Mouse (Mus musculus) MEL (cell line): ENCODE measurements around the gene Slk. TPM values are rescaled to one million over a fixed set of nuclear protein-coding genes. Genes with fewer than 3 reads are reported as not detected.
"Not testable (repeated sequence)": the region's sequence is repeated elsewhere in the genome, so short reads cannot be mapped to it uniquely, and the experiment has no call there.

Source experiments
- DNase-seq: peaks from one replicate; pipeline ENCODE4 v3.0.0; 2011; ENCODE audit warnings: low read depth, low spot score
- H3K27ac ChIP-seq: 2 replicates; pipeline ENCODE4 v1.5.1; 2012; ENCODE audit warnings: low read depth, mild to moderate bottlenecking, control low read depth, low read length, moderate library complexity; ENCODE audit not compliant: control insufficient read depth
- H3K27me3 ChIP-seq, 2 experiments: fragments of 150-350 bp in 1 of 2; sonication (generic) in 1 of 2; 2 replicates each; pipeline ENCODE4 v1.6.1; 2012; ENCODE audit warnings: low read length in 2 of 2, mild to moderate bottlenecking in 2 of 2, improper control_type of control experiment in 1 of 2, moderate library complexity in 1 of 2; ENCODE audit not compliant: insufficient read depth in 2 of 2, control insufficient read depth in 1 of 2
- H3K36me3 ChIP-seq, 2 experiments: 2 replicates each; pipeline ENCODE4 v1.6.1; 2012 to 2014; ENCODE audit warnings: low read length in 2 of 2, improper control_type of control experiment in 1 of 2, inconsistent platforms in 1 of 2, mild to moderate bottlenecking in 1 of 2; ENCODE audit not compliant: insufficient read depth in 2 of 2, control insufficient read depth in 1 of 2
- H3K4me1 ChIP-seq, 2 experiments: fragments of 150-350 bp in 1 of 2; sonication (generic) in 1 of 2; 2 replicates each; pipeline ENCODE4 v1.6.1; 2012; ENCODE audit warnings: low read length in 2 of 2, improper control_type of control experiment in 1 of 2, mild to moderate bottlenecking in 1 of 2; ENCODE audit not compliant: insufficient read depth in 2 of 2, control insufficient read depth in 1 of 2
- H3K4me3 ChIP-seq, 2 experiments: fragments of 150-350 bp in 1 of 2; sonication (generic) in 1 of 2; 2 replicates each; pipeline ENCODE4 v1.5.1; 2012; ENCODE audit warnings: low read depth in 2 of 2, low read length in 2 of 2, mild to moderate bottlenecking in 2 of 2, moderate library complexity in 2 of 2, control low read depth in 1 of 2, improper control_type of control experiment in 1 of 2; ENCODE audit not compliant: control insufficient read depth in 1 of 2, insufficient read depth in 1 of 2
- H3K79me2 ChIP-seq: 2 replicates; pipeline ENCODE4 v1.6.1; 2012; ENCODE audit warnings: mild to moderate bottlenecking, low read length, moderate library complexity; ENCODE audit not compliant: control insufficient read depth, poor library complexity, insufficient read depth
- H3K9ac ChIP-seq: 2 replicates; pipeline ENCODE4 v1.6.1; 2012; ENCODE audit warnings: low read depth, mild to moderate bottlenecking, control low read depth, low read length, moderate library complexity; ENCODE audit not compliant: control insufficient read depth, poor library complexity, severe bottlenecking
- H3K9me3 ChIP-seq: fragments of 150-350 bp; sonication (generic); replicated peaks from 2 replicates; pipeline ENCODE4 v1.6.1; 2012; ENCODE audit warnings: mild to moderate bottlenecking, low read length, improper control_type of control experiment, moderate library complexity; ENCODE audit not compliant: insufficient read depth
- BHLHE40 ChIP-seq: IDR thresholded peaks from 2 replicates; pipeline ENCODE4 v1.6.1; 2012; ENCODE audit warnings: low read depth, mild to moderate bottlenecking, inconsistent platforms, low read length, improper control_type of control experiment, borderline replicate concordance
- CHD1 ChIP-seq: IDR thresholded peaks from 2 replicates; pipeline ENCODE4 v1.6.1; 2012; ENCODE audit warnings: low read depth, mild to moderate bottlenecking, inconsistent platforms, low read length, improper control_type of control experiment
- CHD2 ChIP-seq: IDR thresholded peaks from 2 replicates; pipeline ENCODE4 v1.6.1; 2011; ENCODE audit warnings: low read length, improper control_type of control experiment
- CTCF ChIP-seq, 3 experiments: IDR thresholded peaks in 2 of 3; conservative IDR thresholded peaks in 1 of 3; 2 replicates each; pipeline ENCODE4 v1.5.1; 2011 to 2012; ENCODE audit warnings: low read length in 3 of 3, low read depth in 2 of 3, mild to moderate bottlenecking in 2 of 3, improper control_type of control experiment in 1 of 3, inconsistent platforms in 1 of 3, mixed read lengths in 1 of 3, moderate library complexity in 1 of 3; ENCODE audit not compliant: control insufficient read depth in 1 of 3, insufficient read depth in 1 of 3, poor library complexity in 1 of 3, severe bottlenecking in 1 of 3
- E2F4 ChIP-seq: IDR thresholded peaks from 2 replicates; pipeline ENCODE4 v1.6.1; 2011; ENCODE audit warnings: low read depth, low read length, improper control_type of control experiment, borderline replicate concordance
- GABPA ChIP-seq: IDR thresholded peaks from 2 replicates; pipeline ENCODE4 v1.6.1; 2012; ENCODE audit warnings: low read depth, mild to moderate bottlenecking, inconsistent platforms, low read length, improper control_type of control experiment, moderate library complexity
- GATA1 ChIP-seq: IDR thresholded peaks from 2 replicates; pipeline ENCODE4 v1.6.1; 2011; ENCODE audit warnings: low read depth, low read length, improper control_type of control experiment
- KAT2A ChIP-seq: conservative IDR thresholded peaks from 2 replicates; pipeline ENCODE4 v1.6.1; 2012; ENCODE audit warnings: low read depth, low read length, improper control_type of control experiment, inconsistent platforms
- MAFK ChIP-seq: IDR thresholded peaks from 2 replicates; pipeline ENCODE4 v1.6.1; 2011; ENCODE audit warnings: low read depth, mild to moderate bottlenecking, low read length, improper control_type of control experiment, borderline replicate concordance
- MEF2A ChIP-seq: IDR thresholded peaks from 2 replicates; pipeline ENCODE4 v1.6.1; 2014; ENCODE audit warnings: low read depth, mild to moderate bottlenecking, inconsistent platforms, low read length, improper control_type of control experiment; ENCODE audit not compliant: poor library complexity, insufficient replicate concordance, severe bottlenecking; ENCODE audit errors: extremely low read depth
- MYB ChIP-seq: IDR thresholded peaks from 2 replicates; pipeline ENCODE4 v1.6.1; 2011; ENCODE audit warnings: mild to moderate bottlenecking, low read depth, low read length, improper control_type of control experiment
- MYC ChIP-seq: IDR thresholded peaks from 2 replicates; pipeline ENCODE4 v1.6.1; 2011; ENCODE audit warnings: low read depth, mild to moderate bottlenecking, low read length, improper control_type of control experiment, moderate library complexity
- NELFE ChIP-seq: IDR thresholded peaks from 2 replicates; pipeline ENCODE4 v1.6.1; 2011; ENCODE audit warnings: low read depth, low read length, improper control_type of control experiment
- NRF1 ChIP-seq: IDR thresholded peaks from 2 replicates; pipeline ENCODE4 v1.6.1; 2014; ENCODE audit warnings: low read depth, mild to moderate bottlenecking, inconsistent platforms, low read length, improper control_type of control experiment, moderate library complexity; ENCODE audit not compliant: poor library complexity, insufficient read depth, severe bottlenecking
- POLR2AphosphoS2 ChIP-seq: IDR thresholded peaks from 2 replicates; pipeline ENCODE4 v1.6.1; 2011; ENCODE audit warnings: low read length, improper control_type of control experiment
- SIN3A ChIP-seq: IDR thresholded peaks from 2 replicates; pipeline ENCODE4 v1.6.1; 2012; ENCODE audit warnings: low read length, improper control_type of control experiment, inconsistent platforms
- TBP ChIP-seq: IDR thresholded peaks from 2 replicates; pipeline ENCODE4 v1.8.0; 2011; ENCODE audit warnings: low read depth, low read length, improper control_type of control experiment
- USF1 ChIP-seq: IDR thresholded peaks from 2 replicates; pipeline ENCODE4 v1.6.1; 2014; ENCODE audit warnings: low read depth, mild to moderate bottlenecking, inconsistent platforms, low read length, improper control_type of control experiment, moderate library complexity
- USF2 ChIP-seq, 2 experiments: IDR thresholded peaks; 2 replicates each; pipeline ENCODE4 v1.6.1; 2011 to 2012; ENCODE audit warnings: improper control_type of control experiment in 2 of 2, low read length in 2 of 2, borderline replicate concordance in 1 of 2, inconsistent platforms in 1 of 2, low read depth in 1 of 2, mild to moderate bottlenecking in 1 of 2; ENCODE audit not compliant: insufficient read depth in 1 of 2
- ZNF384 ChIP-seq: IDR thresholded peaks from 2 replicates; pipeline ENCODE4 v1.6.1; 2012; ENCODE audit warnings: low read depth, mild to moderate bottlenecking, inconsistent platforms, low read length, improper control_type of control experiment
- polyA plus RNA-seq, 2 experiments: library from polyadenylated mRNA; stranded (reverse) in 1 of 2; unstranded in 1 of 2; fragments of >175 nt in 1 of 2; fragments of >200 nt in 1 of 2; gene quantifications; 2 replicates each; pipeline versions ENCODE4 v1.2.1 to v1.2.4; 2012; ENCODE audit warnings: low replicate concordance in 2 of 2, low read depth in 1 of 2; ENCODE audit not compliant: insufficient read length in 2 of 2, insufficient read depth in 1 of 2, missing spikeins in 1 of 2
- total RNA-seq: library from RNA; depleted of rRNA; stranded (reverse); fragments of 300-350 nt; gene quantifications from 2 replicates; pipeline ENCODE4 v1.2.3, GENCODE M21; 2012

The Slk gene
- total and polyA plus RNA-seq, 3 experiments, result 65.0 to 103 (median 88.2) TPM

DNA sequence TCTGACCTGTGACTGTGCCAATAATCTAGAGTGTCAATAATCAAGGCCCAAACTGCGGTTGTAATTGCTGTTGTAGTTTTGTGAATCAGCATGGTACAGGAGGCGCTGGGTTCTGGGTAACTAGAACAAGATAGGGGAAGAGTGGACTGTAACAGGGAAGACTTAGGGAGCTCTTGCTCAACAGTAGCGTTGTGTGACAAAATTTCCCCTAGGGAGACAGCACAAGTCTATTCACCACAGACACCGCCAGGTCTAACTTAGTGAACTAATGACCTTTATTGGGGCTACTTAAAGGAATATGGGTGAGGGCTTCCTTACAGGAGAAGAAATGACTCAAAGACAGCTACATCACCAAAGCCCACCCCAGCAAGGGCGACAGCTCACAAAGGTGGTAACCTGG, 9.4 kb upstream of the Slk start:
- no peaks in the 10 kb centered on the region for H3K79me2 ChIP-seq
- H3K27me3 ChIP-seq, result no peaks in the 10 kb centered on the region
- H3K4me3 ChIP-seq, result no peak overlapping the region
- H3K4me1 ChIP-seq, result no peaks in the 10 kb centered on the region
- no peaks in the 10 kb centered on the region for H3K36me3 ChIP-seq
- H3K9ac ChIP-seq, result no peak overlapping the region
- no peak for TF ChIP-seq MAFK
- no peak for TF ChIP-seq CTCF (IDR thresholded peaks at IDR 0.05 in 2 of 3, conservative IDR thresholded peaks at IDR 0.05 in 1 of 3; ENCODE audit: control insufficient read depth in 1 of 3, insufficient read depth in 1 of 3, low read depth in 2 of 3, low read length in 3 of 3, poor library complexity in 1 of 3, severe bottlenecking in 1 of 3)
- TF ChIP-seq TBP, result no peak
- no peak for TF ChIP-seq ZNF384
- no peak for TF ChIP-seq MEF2A
- TF ChIP-seq E2F4, result no peak
- TF ChIP-seq USF1, result no peak
- no peak for TF ChIP-seq POLR2AphosphoS2
- TF ChIP-seq SIN3A, result no peak
- no peak for TF ChIP-seq NELFE
- no peak for TF ChIP-seq GATA1
- no peak for TF ChIP-seq CHD2
- no peak for TF ChIP-seq MYB
- TF ChIP-seq NRF1, result no peak
- no peak for TF ChIP-seq KAT2A
- TF ChIP-seq GABPA, result no peak
- TF ChIP-seq MYC, result no peak
- no peak for TF ChIP-seq BHLHE40
- TF ChIP-seq CHD1, result no peak
- no peak for TF ChIP-seq USF2 (IDR thresholded peaks at IDR 0.05; ENCODE audit: borderline replicate concordance in 1 of 2, insufficient read depth in 1 of 2, low read depth in 1 of 2, low read length in 2 of 2)
- H3K9me3 ChIP-seq, result no peaks in the 10 kb centered on the region
- no peak overlapping the region for H3K27ac ChIP-seq
- no peak for DNase-seq

DNA sequence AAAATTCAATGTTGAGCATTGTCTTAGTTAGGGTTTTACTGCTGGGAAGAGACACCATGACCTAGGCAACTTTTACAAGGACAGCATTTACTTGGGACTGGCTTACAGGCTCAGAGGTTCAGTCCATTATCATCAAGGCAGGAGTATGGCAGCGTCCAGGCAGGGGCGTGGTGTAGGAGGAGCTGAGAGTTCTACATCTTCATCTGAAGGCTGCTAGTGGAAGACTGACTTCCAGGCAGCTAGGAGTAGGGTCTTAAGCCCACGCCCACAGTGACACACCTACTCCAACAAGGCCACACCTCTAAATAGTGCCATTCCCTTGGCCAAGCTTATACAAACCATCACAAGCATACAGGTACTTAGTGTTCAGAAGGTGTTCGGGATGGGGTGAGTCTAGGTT, 7.5 kb upstream of the Slk start:
- H3K27ac ChIP-seq, H3K4me3 ChIP-seq, H3K4me1 ChIP-seq, H3K9me3 ChIP-seq, H3K27me3 ChIP-seq, H3K79me2 ChIP-seq, H3K36me3 ChIP-seq, DNase-seq, H3K9ac ChIP-seq: not testable (repeated sequence)
